Mouse (Mus musculus): Measurements from ENCODE around the gene Ugt1a9.

The Ugt1a9 gene

DNA sequence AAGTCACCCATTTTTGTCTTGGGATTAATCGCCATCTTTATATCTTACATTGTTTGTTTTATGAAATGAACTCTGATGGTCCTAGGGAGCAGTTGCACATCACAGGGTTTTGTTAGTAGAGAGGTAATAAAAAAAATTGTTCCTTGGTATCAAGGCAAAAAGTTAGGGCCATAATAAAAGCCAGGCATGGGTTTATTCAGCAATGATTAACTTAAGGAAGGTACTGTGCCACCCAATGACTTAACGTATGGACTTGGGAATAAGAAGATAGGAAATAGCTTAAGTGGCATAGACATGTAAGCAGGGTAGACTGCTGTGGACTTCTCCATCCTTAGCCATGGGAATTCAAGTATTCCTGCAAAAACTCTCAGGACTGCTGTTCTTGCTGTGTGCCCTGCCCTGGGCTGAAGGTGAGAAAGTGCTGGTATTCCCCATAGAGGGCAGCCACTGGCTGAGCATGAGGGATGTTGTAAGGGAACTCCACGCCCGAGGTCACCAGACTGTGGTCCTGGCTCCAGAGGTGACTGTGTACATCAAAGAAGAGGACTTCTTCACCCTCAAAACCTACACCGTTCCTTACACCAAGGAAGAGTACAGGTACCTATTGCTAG is 115.8 kb downstream of the Ugt1a9 start:
- no peak for DNase-seq

- DNase-seq, result no peak
Measured at GRCm38 (mm10) chr1:88192136-88192535, 121.5 kb downstream of the Ugt1a9 start.

GRCm38 (mm10) chr1:88195687-88196086 is 125.1 kb downstream of the Ugt1a9 start:
- DNase-seq, result peak; percentile 86

DNA sequence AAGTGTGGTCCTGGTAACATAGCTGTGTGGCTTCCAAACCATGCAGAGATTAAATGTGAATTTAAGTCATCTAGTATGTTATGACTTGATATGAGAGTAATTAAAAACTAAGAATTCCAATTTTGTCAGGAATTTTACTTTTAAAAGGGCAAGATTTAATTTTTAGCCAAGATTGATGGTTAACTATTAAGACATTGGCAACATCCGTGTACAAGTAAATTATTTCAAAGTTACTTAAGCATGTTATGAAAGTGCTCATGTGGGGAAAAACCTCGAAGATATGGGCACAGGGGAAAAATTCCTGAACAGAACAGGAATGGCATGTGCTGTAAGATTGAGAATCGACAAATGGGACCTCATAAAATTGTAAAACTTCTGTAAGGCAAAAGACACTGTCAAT is 126.8 kb downstream of the Ugt1a9 start:
- no peak for DNase-seq

DNA sequence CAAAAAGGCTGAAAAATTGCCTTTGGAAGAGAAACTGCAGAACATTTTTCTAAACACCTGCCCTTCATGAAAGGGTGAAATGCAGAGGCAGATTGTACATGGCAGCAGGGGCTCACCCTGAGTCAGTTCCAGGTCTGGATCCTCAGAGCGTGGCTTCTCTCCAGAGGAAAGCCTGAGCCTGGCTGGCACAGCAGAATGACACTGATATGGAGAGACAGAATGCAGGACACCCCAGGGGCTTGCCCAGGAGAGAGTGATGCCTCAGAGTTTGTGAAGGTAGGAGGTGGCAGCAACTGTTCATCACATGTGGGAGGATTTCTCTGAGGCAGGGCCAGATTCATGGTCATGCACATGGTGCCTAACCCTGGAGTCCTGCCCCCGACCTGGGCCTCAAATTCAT is 129.4 kb downstream of the Ugt1a9 start:
- no peak for DNase-seq

DNA sequence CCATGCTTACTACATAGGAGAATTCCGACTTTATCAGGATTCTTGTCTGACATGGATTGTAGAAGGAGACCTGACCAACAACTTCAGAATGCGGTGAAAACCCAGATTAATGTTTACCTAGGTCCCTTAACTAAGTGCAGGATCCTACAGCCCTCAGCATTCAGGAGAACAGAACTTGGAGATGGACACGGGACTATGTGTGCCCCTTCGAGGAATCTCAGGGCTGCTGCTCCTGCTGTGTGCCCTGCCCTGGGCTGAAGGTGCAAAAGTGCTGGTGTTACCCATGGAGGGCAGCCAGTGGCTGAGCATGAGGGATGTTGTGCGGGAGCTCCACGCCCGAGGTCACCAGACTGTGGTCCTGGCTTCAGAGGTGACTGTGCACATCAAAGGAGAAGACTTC is 129.9 kb downstream of the Ugt1a9 start, which contains the start of gene Ugt1a2:
TSS of gene Ugt1a2 (plus strand) at position 146 of the 400 bp plus-strand sequence.
- DNase-seq, result peak; percentile 79

DNA sequence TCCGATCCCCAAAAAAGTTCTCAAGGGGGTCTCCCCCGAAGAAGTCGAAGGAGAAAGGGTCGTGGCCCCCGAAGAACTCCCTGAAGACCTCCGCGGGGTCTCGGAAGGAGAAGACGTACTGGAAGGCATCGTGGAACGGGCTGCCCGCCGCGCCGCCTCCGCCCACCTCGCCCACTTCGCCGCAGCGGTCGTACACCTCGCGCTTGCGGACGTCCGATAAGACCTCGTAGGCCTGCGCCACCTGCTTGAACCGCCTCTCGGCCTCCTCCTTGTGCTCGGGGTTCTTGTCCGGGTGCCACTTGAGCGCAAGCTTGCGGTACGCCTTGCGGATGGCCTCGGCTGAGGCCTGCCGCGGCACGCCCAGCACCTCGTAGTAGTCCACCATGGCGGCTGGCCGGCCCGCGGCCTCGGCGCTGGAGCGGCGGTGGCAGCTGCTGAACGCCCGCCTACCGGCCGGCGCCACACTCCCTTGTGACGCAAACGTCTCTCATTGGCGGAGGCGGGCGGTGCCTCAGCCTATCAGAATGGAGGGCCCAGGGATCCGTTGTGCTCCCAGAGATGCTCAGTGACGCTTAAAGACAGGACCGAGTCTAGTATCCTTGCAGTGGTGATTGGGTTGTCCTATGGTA is 134.8 kb downstream of the Ugt1a9 start, which contains the start of gene Dnajb3:
TSS of gene Dnajb3 (minus strand) at position 489 of the 629 bp plus-strand sequence.
- DNase-seq, result peak; percentile 63

DNA sequence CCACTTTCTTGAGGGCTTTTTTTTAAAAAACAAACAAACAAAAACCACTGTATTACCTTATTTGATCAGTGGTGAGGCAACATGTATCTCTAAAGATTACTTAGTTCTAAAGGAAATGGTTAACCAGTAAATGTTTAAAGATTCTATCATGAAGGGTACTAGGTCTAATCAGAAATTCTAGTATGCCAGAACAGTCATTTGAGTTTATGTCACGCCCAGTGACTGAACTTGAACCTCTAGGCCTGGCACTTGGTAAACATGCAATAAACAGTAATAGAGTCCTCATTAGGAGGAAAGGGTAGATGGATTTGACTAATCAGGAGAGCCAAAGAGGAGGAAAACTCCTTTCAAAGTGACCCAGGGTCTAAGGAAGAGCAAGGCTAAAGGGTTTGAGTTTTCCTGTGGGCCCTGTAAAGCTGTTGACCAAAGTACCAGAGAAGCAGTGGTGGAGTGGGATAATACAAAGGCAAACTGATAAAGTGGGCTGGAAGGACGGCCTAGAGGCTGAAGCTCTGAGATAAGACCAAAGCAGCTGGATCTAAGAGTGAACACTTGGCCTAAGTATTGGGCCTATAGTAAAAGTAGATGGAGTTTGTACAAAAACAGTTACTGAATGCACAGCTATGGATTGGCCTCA is 136.4 kb downstream of the Ugt1a9 start:
- DNase-seq, result no peak

DNA sequence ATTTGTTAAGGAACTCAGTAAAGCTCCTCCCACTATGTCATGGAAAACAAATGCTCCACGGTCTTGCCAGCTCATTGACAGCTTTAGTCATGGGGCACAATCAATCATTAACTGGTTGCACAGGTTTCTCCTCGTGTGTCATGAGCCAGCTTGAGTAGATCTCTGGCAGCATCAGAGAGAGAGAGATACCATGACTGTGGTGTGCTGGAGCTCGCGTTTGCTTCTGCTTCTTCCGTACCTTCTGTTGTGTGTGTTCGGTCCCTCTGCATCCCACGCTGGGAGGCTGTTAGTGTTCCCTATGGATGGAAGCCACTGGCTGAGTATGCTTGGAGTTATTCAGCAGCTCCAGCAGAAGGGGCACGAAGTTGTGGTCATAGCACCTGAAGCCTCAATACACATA is 141.2 kb downstream of the Ugt1a9 start, which contains the start of gene Ugt1a1:
TSS of gene Ugt1a1 (plus strand) at position 148 of the 400 bp plus-strand sequence.
- peak; percentile 61 for DNase-seq

DNA sequence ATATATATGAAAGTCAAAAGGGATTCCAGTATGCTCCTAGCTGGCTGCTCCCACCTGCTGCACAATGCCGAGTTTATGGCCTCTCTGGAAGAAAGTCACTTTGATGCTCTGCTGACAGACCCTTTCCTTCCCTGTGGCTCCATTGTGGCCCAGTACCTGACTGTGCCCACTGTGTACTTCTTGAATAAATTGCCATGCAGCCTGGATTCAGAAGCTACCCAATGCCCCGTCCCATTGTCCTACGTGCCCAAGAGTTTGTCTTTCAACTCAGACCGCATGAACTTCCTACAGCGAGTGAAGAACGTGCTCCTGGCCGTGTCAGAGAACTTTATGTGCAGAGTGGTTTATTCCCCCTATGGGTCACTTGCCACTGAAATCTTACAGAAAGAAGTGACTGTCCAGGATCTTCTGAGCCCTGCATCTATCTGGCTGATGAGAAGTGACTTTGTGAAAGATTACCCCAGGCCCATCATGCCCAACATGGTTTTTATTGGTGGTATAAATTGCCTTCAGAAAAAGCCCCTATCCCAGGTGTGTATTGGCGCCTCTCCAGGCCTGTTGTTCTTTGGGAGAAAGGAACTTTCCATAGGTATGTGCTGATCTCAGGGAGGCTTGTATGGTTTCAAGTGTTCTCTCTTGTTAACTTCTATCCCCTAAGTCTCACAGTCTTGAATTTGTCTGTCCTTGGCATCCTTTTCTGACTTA is 141.9 kb downstream of the Ugt1a9 start:
- DNase-seq, result no peak

DNA sequence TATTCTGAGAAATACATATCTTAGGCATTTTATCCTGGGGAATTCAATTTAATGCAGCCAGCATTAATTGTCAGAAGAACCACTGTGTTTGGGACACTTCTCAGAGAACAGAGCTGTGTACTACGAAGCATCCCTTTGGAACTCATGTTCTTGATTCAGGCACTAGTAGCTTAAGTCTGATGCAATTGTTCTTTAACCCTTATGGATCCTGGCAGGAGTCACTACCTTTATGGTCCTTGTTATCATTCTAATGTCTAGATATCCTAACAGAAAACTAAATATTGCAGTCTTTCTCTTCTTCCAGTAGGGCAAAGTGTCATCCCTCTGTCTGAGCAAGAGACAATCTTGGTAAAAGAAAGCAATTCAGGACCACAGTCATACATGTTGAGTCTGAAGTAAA is 142.5 kb downstream of the Ugt1a9 start:
- no peak for DNase-seq

DNA sequence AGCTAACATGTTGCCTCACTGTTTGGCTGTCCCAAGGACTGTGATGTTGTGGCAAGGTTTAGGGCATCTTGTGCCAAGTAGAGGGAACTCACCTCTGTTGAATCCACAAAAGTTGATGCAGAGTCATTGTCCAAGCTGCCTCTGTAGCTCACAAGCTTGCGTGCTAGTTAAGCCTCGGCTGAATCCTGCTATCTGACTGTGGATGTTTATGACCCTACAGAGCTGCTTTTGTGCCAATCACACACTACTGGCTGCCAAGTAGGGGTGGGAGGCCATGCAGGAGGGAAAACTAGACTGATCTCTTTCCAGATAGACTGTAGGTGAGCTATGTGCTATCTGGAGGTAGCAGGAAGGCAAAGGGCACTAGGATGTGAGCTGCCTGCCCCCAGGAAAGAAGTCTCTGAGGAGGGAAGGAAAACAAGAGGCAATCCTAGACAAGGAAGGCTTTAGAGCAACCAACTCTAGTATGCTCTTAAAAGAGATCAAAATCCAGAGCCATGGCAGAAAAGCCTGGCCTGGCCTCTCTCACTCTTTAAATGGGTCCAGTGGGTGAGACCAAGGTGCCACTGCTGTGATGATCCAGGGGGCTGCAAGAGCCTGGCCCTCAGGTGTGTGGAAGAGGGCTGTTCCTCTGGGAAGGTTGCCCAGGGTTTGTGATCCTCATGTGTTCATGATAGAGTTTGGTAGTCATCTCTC is 143.3 kb downstream of the Ugt1a9 start:
- no peak for DNase-seq

DNA sequence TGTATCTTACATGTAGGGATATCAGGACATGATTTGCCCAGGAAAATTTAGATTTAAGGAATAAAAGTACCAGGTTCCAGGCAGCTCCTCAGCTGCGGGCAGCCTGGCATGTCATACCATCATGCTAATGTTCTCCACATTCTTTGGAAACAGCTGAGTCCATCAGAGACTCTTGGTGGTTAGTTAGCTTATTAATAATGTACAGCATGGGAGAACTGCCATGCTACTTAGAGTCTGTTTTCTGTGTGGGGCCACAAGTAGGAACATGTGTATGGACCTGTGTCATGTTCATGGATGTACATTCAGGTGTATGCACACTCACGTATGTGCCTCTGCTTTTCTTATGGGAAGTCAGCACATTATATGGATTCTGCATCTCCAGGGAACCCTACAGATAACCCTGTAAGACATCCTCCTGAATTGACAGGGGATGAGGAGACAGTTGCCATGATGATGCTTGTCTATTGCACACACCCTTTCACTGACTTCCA is 143.9 kb downstream of the Ugt1a9 start:
- no peak for DNase-seq

GRCm38 (mm10) chr1:88215466-88216380 is 145.1 kb downstream of the Ugt1a9 start:
- DNase-seq, result no peak

GRCm38 (mm10) chr1:88216551-88216950 is 146.0 kb downstream of the Ugt1a9 start:
- DNase-seq, result no peak

DNA sequence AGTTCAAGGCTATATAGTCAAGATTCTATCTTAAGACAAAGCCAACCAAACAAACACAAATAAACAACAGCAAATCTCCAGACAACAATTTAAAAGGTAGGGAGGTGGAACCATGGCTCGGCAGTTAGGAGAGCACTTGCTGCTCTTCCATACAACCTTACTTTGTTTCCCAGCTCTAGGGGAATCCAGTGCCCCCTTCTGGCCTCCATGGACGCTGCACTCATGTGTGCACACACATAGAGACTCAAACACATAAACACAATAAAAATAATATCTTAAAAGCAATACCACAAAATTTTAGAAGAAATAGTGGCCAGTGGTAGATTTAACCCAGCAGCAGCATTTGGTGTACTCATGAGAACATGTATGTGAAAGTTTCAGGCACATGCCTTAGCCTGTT is 146.5 kb downstream of the Ugt1a9 start:
- no peak for DNase-seq

DNA sequence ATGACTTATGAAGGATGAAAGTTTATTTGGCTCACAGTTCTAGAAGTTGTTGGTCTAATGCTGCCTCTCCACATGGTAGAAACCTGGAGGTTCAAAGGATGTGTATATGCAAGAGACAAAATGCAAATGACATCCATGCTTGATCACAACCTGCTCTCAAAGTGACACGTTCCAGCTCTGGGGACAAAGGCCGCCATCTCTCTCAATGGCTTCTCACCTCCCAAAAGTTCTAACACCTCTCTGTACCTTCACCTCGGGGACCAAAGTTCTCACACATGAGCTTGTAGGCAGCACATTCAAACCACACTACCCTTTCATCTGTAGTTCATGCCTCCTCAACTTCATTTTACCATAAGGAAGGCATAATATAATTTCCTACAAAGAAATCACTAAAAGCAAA is 147.0 kb downstream of the Ugt1a9 start:
- no peak for DNase-seq

DNA sequence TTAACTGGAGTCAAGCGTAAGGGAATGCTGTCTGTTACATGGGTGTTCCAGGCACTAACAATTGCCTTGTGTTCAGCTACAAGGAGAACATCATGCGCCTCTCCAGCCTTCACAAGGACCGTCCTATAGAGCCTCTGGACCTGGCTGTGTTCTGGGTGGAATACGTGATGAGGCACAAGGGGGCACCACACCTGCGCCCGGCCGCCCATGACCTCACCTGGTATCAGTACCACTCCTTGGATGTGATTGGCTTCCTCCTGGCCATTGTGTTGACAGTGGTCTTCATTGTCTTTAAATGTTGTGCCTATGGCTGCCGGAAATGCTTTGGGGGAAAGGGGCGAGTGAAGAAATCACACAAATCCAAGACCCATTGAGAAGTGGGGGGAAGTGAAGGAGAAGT is 147.5 kb downstream of the Ugt1a9 start:
- DNase-seq, result no peak

DNA sequence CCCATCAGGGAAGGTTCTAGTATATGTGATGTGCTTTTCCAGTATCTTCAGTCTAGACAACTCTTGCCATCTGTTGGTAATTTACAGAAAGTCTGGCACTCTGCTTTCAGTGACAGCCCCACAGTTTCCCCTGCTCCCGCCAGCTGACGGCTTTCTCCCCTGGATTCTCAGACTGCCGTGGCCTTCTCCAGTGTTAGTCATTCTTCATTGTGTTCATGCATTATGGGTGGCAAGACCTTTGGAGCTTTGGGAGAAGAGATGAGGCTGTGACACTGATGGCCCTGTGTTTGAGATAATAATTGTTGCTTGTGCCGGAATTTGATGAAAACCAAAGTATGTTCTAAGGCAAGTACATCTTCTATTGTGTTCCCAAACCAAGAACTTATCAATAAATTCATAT is 148.0 kb downstream of the Ugt1a9 start:
- DNase-seq, result no peak

- no peak for DNase-seq
Measured at GRCm38 (mm10) chr1:88219054-88219453, 148.5 kb downstream of the Ugt1a9 start.

GRCm38 (mm10) chr1:88220336-88220735 is 149.7 kb downstream of the Ugt1a9 start:
- DNase-seq, result no peak

- no peak for DNase-seq
Measured at GRCm38 (mm10) chr1:88222216-88222615, 151.6 kb downstream of the Ugt1a9 start.

Measured in kidney, adult 11 months (tissue).